Mouse (Mus musculus) spleen, postnatal 14 days (tissue): ENCODE data around the gene Arhgap23.

Source experiments
- DNase-seq, 2 experiments: peaks; one replicate each; pipeline ENCODE4 v3.0.0; 2021 to 2022; ENCODE audit warnings: low spot score in 2 of 2

The Arhgap23 gene

DNA sequence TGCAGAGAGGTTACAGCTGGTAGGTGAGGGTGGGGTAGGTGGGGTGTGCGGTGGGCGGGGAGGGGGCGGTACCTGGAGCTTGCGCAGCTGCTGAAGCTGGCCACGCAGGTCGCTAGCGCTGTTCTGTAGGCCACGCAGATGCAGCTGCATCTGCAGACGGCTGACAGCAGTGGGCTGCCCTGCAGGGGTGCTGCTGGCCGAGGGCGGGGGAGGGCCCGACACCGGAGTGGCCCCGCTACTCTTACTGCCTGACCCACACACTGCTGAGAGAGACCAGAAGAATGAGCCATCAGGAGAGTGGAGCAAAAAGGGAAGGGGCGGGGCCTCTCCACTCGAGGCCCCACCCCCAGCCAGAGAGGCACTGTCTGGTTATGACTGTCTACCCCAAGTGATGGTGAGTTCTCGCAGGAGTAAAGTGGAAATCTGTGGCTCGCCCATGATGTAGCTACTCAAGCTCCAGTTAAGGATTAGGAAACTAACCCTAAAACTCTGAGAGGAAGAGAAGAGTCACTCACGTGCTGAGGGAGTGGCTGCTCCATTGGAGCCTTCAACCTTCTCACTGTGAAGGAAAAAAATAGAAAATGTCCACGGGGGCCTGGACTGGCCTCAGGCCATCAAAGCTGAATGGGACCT, 117.7 kb downstream of the Arhgap23 start:
- no peak for DNase-seq

DNA sequence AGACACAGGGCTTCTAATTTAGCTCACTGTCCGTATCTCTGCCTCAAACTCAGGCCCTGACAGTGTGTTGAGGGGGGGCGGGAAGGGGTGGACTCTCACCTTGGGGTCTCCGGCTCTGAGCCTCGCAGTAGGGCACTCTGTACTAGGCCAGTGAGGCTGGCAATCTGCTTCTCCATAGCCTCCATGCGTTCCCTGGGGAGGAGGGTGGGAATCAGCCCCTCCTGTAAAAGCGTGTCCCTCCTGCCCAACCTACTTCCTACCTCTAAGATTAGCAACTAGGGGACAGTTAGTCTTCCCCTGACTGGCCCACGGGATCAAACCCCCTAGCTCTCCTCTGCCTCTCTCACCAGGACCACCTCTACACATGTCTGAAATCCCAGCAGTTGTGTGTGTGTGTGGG, 118.3 kb downstream of the Arhgap23 start:
- DNase-seq: no peak

DNA sequence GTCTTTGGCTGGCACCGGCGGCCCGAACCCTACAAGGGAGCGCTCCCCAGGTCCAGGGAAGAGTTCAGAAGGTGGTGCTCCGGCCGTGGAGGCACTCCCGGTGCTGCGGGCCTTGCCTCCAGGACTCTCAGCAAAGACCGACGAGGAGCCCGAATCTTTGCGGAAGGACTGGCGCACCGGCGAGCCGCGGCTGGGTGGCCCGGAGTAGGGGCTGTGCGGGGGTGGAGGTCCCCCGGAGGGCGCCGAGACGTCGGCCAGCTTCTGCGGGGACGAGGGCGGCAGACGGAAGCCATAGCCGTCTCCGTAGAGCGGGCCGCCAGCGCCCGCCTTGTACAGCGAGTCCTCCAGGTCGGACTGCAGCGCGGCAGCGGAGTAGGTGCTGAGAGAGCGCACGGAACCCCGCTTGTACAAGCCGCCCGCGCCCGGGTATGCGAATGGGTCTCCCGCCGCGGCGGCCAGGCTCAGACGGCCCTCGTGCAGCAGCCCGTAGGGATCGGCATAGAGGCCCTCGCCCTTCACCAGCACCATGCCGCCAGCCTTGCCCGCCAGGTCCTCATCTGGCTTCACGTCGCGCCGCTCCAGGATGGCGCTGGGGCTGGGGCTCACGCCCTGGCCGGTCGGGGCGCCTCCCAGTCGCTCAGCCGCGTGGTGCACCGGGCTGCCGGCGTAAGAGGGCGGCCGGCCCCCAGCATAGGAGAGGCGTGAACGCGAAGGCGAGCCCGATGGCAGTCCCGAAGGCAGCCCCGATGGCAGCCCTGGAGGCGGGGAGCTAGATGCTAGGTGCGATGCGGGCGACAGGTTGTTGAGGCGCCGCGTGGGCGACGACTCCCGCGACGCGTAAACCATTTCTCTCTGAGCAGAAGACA, 119.3 kb downstream of the Arhgap23 start:
- no peak for DNase-seq

DNA sequence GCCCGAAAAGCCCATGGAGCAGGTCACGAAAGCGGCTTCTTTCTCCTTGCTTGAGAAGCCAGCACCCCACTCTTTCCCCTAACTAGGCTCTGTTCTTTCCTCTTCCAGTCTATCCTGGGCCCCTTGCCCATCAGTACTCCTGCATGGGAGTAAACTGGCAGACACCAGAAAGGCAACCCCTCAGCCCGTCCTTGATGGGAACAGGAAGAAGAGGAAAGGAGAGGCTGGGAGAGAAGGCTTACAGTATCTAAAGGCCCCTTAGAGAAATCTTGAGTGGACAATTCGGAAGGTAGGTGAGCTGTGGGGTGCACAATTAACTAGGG, 119.9 kb downstream of the Arhgap23 start:
- no peak for DNase-seq

DNA sequence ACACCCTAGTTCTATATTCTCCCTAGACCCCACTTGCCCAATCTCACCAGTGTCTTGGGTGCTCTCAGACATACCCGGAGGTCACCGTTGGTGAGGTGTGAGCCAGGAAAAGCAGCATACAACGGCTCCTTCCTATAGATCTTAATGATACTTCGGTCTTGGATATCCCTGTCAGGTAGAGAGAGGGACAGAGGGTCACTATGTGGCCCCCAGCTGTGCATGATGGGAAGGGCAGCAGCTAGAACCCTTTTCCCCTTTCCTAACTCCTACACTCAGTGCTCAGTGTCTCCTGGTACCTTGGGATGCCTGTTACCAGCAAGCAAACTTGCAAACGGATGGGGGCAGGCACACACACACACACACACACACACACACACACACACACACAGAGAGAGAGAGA, 120.3 kb downstream of the Arhgap23 start:
- no peak for DNase-seq

DNA sequence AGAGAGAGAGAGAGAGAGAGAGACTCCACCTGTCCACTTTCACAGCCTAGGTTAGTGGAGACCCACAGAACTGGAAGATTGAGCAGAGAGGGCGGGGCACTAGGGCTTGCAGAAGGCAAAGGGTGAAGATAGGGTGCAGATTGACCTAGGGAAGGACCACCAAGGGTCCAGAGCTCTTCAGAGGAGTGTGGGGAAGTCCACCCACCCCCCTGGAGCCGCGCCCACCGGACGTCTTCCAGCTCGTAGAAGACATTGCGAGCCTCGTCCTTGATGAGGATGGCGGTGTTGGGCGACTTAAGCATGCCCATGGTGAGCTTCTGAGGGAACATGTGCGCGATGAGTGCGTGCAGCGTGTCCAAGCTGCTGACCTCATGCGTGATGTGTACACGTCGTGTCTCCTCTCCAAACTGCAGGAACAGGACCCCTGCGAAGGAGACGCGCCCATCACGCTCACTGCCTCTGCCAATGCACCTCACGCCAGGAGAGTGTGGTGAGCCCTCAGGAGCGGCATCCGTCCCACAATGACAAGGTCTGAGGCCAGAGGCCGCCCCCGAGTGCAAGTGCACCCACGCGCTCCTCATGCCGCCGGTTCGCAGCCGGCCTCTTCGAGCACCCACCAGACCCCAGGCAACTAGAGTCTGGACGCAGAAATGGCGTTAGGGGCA, 120.9 kb downstream of the Arhgap23 start:
- no peak for DNase-seq

DNA sequence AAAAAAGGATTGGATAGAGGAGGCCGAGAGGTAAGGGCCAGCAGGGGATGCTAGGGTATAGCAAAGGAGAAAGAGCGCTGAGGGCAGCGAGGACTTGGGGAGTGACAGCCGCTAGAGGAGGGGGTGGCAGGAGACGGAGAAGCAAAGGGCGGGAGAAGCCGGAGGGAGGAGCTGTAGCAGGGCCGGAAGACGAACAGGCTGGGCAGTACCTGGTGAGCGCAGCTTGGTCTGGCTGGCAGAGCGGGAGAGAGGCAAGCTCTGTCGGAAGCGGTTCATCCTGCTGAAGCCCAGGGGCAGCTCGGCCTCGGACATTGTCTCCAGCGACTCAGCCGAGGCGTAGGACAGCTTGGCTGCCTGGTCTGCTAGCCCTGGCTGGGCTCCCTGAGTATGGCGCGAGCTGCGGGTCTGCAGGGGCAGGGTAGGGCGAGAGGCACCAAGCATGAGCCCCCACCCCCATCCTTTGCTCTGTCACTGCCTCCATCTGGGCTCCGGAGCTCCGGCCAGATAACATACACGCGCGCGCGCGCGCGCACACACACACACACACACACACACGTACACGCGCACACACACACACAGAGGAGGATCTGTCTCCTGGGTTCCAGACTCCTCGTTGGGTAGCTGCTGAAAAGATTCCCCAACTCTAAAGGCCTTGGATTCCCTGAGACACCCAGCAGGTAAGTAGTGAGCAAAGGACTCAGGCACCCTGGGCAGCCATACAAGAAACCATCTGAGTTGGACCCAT, 121.7 kb downstream of the Arhgap23 start:
- DNase-seq: no peak

DNA sequence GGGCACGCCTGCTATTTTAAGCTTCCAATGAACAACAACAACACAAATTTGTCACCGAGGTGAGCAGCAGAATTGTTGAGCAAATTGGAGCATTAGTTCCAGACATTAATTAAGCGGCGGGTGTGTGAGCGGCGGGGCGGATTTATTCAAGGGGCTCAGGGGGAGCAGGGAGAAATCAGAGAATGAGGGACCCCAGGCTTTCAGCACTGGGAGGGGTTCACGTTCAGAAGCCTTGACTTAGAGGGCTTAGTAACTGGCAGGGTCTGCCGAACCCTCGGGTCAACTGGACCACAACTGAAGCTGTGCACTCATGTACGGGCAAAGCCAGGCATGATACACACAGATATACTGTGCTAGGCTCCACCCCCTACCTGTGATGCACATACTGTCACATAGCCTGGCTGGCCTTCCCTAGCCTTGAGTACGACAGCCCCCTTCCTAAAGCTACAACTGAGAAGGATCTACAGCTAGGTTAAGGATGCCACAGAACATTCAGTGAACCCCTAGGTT, 122.3 kb downstream of the Arhgap23 start:
- no peak for DNase-seq

DNA sequence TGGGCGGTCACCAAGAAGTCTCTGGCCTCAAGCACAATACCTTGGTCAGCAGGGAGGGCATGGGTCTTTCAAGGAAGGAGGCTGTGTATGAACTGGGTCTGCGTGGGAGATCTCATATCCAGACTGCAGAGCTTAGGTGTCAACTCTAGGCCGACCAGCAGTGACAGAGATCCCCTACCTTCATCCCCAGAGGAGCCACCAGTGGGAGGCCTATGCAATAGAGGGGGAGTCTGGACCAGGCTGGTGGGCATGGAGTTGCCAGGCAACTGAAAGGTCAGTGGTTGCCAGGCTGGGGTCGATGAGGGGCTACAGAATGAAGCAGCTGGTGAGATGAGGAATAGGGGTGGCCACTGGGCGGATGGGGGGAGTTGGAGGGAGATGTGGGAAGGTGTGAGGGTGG, 124.3 kb downstream of the Arhgap23 start:
- no peak for DNase-seq

DNA sequence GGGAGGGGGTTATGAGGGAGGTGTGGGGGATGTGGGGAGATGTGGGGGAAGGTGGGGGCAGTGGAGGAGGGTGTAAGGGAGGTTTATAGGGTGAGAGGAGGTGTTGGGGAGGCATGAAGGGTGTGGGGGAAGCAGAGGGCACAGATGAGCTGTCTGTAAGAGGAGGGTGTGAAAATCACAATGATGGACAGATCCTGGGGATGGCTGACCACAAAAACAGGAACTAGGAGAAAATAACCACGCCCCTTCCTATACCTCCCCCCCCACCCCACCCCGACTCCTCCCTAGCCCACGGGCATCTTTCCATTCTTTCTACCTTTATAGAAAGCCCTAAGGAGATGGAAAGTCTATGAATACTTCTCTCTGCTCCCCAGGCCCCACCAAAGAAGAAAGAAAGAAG, 124.8 kb downstream of the Arhgap23 start:
- no peak for DNase-seq

DNA sequence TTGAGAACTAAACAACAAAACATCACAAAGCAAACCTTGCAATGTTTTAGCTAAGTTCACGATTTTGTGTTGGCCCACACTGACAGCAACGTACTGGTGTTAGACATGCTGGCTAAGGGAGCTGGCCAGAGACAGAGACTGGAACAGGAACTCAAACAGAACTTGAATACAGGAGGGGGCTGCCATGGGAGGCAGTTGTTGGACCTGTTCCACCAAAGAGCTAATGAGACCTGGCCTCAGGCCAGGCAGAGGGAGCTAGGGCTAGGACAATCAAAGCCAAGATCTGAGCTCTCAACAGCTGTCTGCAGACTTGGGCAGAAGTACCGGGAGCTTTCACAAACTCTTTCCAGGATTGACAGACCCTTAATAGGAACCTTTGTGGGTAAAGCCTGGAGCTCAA, 125.3 kb downstream of the Arhgap23 start:
- DNase-seq: no peak

DNA sequence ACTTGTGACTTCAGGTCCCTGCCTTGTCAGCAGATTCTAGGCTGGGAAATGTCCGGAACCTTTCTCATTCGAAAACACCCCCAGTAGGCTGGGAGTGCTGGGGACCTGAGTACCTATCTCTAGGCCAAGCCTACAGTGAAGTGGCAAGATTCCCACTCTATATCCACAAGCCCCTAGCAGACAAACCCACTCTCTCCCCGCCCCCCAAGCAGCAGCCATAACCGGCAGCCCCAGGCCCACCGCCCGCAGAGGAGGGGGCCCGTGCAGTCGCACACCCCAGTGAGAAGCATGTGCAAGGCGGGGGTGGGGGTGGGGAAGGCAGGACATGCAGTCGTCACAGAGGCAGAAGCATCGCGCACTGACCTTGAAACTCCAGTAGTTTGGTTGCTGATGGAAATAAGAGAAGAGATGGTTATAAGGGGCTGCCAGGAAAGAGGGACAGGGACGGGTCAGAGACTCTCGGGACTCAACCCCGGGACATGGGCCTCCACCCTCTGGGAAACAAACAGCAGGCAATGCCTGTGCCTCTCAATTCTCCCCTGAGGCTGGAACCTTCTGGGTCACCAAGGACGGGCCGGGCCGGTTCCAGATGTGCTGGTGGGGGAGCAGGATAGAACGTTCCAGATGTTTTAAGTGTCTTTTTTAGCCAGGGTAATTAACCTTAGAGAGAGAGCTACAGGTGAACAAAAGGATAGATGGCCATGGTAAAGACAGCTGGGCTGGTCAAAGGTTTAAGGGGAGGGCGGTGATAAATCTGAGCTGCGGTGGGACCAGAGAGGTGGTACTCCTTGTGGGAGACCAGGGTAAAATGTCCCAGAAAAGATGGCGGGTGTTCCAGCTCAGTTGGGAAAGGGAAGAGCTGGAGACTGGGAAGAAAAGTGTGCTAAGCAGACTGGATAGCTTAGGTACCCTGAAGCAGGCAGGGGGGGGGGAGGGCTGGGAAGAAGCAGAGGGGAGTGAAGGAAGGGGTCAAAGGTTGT, 127.1 kb downstream of the Arhgap23 start:
- no peak for DNase-seq

DNA sequence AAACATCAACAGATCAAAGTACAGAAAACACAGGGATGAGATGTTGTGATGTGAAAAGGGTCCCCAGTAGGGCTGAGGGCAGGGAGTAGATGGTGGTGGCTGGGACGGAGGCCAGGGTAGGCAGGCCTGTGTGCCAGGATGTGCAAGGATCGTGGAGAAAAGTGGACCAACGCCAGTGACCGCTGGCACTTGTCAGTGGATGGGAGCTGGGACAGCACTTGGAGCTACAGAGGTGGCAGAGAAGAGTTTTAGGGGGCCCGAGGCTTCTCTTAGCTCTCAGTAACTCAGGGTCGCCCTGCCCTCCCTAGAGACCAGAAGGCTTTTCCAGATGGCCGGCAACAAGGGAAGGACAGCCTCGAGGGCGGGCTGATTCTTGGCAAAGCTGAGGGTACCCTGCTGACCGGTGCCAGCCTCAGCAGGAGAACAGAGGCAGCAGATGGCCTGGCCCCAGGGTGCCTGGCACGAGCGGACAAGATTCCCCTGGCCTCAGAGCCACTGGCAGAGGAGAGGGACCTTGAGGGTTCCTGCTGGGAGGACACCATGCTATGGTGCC, 127.9 kb downstream of the Arhgap23 start:
- no peak for DNase-seq

DNA sequence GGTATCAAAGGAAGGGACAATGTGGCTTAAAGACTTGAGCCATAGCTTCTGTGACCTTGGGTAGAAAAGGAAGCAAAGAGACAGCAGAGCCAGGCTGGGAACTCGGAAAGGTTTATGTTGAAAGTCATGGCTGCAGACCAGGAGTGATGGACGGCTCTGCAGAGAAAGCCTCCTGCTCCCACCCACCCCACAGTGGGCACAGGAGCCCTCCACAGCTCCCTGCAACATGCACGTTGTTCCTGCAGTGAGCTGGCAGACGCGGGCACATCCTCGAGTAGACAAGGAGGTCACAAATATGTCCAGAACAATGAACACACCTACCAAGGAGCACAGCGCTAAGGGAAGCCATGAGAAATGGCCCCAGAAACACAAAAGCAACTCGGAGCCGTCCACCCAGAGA, 128.6 kb downstream of the Arhgap23 start:
- DNase-seq: no peak

DNA sequence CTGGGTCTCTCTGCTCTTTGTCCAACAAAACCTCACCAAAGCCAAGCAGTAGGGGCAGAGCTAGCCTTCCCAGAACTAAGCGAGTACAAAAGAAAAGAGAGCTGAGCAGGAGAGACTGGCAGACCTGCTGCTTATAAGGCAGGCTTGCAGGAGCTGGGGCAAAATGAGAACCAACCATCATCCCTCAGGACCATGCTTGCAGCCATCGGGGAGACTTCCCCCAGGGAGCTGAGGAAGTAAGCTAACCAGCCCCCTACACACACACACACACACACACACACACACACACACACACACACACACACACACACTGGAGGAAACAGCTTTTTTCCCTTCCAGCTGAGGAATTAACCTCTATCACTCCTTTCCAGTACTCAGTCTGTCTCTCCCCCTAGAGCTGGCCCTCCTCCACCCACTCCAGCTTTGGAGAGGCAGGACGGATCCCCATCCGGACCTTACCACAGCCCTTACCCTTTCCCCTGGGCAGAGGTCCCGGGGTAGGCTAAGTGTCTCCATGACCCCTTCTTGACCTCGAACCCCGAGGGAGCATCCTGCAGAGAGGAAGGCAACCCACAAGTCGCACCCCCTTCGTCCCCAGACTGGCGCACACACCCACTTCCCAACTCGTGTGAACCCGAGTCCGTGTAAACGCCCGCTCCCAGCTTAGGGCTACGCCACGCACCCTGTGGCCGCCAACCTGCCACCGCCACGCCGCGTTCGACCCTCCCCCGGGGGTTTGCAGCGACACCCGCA, 130.7 kb downstream of the Arhgap23 start:
- DNase-seq: no peak

DNA sequence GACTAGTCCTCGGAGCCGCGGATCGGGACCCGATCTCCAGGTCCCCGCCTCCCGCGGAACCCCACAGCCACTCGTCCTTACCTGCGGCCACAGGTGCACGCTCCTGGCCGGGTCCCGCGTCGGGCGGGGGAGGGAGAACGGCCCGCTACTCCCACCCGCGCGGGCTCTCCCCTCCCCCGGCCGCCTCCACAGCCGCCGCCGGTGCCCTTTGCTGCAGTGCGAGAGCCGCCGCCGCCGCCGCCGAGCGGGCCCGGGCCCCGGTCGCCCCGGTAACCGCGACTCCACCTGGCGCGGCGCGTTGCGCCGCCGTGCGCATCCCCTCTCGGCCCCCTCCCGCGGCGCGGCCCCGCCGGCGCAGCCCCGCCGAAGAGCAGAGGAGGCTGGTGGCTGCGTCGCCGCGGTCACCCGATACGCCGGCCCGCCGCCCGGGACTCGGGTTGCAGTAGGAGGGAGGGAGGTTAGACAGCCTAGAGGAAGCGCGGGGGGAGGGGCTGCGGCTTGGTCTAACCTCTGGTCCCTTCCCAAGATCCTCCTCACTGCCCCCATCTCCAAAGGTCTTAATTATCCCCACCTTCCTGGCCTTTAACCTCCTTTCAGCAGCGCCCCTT, 131.6 kb downstream of the Arhgap23 start:
- no peak for DNase-seq

DNA sequence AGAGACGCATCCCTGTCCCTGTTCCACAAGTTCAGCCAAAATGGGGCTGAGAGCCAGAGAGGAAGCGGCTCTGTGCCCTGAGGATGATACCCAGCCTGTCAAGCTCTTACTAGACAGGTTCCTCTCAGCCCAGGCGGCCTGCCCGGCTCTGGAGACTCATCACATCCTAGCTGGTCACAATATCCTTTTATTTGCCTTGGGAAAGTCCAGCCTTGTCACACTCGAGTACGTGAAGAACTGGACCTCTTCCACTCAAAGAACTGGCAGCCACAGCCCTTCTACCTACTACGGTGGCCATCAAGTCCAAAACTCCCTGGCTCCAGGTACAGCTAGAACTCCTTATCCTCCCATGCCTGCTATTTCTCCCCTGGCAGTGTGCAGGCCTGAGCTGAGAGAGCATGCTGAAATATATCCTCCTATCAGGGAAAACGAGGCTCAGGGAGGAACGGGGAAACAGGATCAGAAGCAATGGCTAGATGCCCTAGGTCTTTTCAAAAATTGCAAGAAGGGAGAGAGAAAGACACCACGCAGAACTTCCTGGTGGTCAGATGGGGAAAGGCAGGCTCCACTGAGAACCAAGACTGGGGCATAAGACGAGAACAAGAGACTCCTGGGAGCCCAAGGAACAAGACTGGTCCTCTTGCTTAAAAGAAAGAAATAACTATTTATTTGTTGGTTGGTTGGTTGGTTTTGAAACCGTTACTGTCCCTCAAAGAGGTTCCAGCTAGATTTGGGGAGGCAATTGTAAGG, 132.8 kb downstream of the Arhgap23 start:
- DNase-seq: no peak

DNA sequence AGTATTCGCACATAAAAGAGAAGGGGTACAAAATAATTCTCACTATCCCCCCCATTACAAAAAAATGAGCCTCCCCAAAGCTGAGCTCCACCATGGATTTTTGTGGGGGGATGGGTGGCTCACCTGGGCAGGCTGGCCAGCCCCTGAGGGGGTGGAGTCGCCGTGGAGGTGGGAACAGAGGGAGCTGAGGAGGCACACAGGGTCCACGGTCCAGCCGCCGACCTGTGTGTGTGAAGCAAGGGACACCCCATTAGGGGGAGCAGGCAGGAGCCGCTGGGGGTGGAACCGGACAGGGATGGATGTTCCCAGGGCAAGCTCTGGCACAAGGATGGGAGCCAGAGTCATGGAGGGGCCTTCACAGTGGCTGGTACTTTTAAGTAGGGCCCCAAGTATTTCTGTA, 133.4 kb downstream of the Arhgap23 start:
- DNase-seq: no peak
